Mouse (Mus musculus): Measurements from ENCODE around the gene Mtmr2. TPM values are rescaled to one million over a fixed set of nuclear protein-coding genes. Genes with fewer than 3 reads are reported as not detected.
"Not testable (repeated sequence)": the region's sequence is repeated elsewhere in the genome, so short reads cannot be mapped to it uniquely, and the experiment has no call there.

The Mtmr2 gene
- 10 to 100 TPM; 50.7 to 61.3 TPM for total RNA-seq (2021)
- long read RNA-seq, transcript Mtmr2-201 (15 exons, 3,788 nt) = major isoform, 29 of 61 reads
- long read RNA-seq, partial matches to known transcripts = 4 of 61 reads
- long read RNA-seq, other reads (novel, unspliced or antisense) = 22 of 61 reads

DNA sequence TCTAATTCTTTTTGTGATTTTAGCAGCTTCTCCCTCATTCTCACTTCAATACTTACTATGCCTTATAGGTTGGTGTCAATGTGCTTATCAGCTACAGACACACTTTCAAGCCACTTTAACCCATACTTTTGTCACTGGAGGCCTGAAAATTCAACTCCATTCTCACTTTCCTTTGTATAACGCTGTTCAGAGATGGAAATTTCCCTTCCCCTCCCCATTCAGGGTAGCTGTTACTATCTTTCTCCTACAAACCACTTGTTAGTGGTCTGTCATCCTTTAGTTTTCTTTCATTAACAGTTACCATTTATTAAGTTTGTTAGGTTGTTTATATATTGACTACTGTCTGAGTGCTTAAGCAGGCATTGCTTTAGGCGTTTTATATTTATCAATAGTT lies at the start of gene Mtmr2:
Gene Mtmr2, plus strand, starts transcription at position 7 of the 394 bp plus-strand sequence.
- no peak for DNase-seq (ENCODE audit: low spot score in 2 of 2)

DNA sequence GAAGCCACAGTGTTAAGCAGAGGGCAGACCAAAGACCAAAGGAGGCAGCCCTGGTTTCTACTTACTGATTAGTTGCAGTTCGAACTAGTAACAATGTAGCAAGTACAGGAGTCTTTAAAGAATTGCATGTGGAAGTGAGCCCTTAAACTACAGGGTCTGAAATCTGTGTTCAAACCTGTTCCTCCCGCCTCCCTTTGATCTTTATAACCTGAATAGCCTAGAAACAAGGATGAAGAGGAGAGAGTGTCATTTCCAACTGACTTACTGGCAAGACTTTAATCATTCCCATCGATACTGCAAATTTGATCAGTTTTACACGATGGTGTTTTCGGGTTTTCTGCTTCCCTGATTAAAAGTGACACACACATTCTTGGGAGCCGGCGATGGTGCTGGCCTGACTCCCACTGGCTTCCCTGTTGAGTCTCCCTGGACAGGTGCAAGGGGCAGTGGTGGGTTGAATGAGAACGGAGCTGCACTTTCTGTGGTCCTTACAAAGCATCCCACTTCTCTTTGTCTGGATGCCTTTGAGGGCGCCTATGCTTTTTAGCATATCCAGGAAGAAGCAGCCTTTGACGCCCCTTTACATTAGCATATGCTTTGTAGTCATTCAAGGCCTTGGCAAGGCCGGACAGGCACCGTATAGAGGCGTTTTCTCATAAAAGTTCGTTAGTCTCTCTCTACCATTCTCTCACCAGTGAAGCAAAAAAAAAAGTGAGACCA lies 49.0 kb upstream of the Mtmr2 start:
- DNase-seq (ENCODE audit: low spot score in 2 of 2) = no peak

DNA sequence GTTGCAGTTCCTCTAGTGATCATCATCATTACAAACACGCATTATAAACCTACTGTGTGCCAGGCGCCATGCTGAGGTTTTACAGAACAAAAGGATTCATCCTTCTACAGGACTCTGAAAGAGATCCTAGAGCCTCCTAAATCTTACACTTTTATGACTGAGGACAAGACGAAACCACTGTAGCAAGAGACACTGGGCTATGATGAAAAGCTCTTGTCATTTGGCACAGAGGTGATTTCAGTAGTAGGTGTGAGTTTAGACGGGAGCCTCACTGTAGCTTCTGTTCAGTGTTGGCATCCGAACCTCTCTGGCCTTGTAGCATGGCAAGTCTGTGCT lies 48.5 kb upstream of the Mtmr2 start:
- no peak for DNase-seq (ENCODE audit: low spot score in 2 of 2)

DNA sequence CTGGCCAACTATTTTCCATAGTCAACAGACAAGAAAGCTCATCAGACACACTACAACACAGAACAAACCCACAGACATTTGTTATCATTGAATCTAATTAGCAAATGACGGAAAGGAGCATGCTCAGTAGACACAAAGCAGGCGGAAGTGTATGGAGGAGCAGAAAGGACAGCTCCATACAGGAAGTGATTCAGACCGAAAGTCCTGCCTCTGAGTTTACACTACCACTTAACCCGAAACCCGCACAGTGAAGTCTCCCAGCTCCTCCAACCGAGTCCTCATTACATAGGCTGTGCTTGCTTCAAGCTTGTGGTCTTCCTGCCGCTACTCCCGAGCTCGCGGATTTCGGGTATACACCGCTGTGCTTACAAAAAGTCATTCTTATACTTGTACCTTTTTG lies 46.4 kb upstream of the Mtmr2 start:
- DNase-seq (ENCODE audit: low spot score in 2 of 2) = peak in 1 of 2 experiments; percentile 15

DNA sequence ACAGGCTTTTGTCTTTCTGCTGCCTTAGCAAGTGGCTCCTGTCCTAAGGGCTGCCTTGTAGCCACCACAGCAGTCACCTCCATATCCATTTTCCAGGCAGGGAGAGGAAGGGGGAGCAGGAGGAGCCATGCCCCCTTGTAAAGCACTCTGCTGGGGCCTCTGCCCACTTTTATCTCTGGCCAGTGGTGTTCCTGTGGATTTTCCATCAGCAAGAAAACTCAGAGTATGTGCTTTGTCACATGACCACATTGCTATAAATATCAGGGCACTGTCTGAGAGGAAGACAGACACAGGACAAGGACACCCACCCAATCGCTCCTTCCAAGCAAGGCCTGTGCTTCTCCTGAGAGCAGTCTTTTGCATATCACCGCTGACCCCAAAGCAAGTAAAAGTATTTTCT lies 45.1 kb upstream of the Mtmr2 start:
- no peak for DNase-seq (ENCODE audit: low spot score in 2 of 2)

DNA sequence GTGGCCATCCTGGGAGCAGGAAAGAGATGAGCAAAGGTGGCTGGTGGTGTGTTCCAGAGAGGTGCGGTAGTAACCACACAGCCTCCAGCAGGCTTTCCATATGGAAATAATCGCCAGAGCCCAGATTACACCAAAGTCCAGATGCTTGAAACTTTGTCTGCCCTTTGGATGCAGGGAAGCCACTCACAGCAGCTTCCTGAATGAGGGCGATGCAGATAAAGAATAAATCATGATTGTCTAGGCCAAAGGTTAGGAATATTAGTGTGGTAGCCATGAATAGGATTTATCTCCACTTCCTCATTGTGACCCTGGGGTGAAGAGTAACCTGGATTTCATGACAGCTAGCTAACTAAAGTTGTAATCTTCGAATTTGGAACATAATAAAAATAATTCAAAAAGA lies 43.3 kb upstream of the Mtmr2 start:
- no peak for DNase-seq (ENCODE audit: low spot score in 2 of 2)

DNA sequence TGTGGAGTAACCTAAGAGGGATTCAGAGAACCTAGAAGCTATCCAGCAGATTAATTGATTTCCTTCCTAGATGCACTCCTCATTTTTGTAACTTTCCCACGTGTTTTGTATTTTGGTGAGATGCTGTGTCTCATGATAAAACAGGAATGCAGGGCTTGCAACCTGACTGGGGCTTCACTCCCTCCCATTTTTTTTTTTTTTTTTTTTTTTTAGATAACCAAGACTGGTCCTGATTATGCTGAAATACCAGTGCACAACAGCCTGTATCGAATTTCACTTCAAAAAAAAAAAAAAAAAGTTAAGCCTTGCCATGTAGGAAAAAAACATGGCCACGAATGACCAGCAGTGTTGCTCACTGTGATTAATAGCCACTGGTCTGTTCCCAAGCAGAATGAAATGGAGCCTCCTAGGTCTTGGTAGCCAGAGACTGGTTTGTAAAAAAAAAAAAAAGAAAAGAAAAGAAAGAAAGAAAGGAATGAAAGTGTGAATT lies 41.1 kb upstream of the Mtmr2 start:
- no peak for DNase-seq (ENCODE audit: low spot score in 2 of 2)

DNA sequence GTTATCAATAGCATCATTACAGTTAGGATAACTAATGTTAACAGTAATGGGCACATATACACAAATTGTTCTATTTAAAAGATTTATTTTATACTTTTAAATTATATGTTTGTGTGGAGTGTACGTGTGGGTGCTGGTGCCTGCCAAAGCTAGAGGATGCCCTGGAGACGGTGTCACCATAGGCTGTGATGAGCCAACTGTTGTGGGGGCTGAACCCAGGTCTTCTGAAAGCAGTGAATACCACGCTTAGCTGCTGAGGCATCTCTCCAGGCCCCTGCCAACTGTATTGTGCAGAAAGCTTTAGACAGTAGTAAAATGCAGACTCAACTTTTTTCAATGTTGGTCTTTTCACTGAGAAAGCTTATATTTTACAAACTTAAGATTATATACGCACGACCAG lies 38.8 kb upstream of the Mtmr2 start:
- peak in 1 of 2 experiments; percentile 44 for DNase-seq (ENCODE audit: low spot score in 2 of 2)

DNA sequence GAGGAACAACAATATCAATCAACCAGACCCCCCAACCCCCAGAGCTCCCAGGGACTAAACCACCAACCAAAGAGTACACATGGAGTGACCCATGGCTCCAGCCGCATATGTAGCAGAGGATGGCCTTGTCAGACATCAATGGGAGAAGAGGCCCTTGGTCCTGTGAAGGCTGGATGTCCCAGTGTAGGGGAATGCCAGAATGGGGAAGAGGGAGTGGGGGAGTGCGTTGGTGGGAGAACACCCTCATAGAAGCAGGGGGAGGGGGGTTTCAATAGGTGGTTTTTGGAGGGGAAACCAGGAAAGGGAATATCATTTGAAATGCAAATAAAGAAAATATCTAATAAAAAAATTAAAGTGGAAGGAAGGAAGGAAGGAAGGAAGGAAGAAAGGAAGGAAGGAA lies 32.3 kb upstream of the Mtmr2 start:
- DNase-seq (ENCODE audit: low spot score in 2 of 2) = not testable (repeated sequence)

DNA sequence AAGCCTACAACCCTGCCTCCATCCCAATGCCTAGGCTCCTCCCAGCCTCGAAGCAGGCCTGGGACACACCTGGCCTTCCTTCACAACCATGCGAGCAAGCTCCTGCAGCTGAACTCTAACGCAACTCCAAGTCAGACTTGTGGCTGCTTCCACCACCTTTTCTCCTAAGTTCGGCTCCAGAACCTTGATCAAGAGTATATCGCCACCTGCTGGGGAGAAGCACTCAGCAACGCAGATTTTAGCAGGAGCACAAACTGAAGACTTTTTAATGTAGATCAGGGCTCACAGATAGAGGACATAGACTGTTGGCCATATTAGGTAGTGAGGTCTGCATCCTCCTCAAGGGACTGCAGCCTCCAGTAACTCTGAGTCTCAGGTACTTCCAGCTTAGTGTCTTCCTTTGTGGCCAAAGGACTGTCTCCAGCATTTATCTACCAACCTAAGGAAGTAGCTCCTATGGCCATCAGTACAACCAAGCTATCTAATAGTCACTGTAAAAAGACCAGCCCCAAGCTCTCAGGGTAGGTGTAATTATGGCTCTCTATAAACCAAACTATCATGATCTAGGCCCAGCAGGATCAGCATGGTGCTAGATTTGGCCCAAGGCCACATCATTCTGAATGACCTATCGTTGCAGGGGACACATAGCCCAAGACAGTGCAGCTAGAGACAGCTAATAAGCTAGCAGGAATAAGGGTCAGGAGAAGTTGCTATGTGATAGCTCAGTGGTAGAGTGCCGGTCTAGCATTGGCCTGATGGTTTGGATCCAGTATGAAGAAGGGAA lies 31.7 kb upstream of the Mtmr2 start:
- peak; percentile 42 to 92 for DNase-seq (ENCODE audit: low spot score in 2 of 2)

DNA sequence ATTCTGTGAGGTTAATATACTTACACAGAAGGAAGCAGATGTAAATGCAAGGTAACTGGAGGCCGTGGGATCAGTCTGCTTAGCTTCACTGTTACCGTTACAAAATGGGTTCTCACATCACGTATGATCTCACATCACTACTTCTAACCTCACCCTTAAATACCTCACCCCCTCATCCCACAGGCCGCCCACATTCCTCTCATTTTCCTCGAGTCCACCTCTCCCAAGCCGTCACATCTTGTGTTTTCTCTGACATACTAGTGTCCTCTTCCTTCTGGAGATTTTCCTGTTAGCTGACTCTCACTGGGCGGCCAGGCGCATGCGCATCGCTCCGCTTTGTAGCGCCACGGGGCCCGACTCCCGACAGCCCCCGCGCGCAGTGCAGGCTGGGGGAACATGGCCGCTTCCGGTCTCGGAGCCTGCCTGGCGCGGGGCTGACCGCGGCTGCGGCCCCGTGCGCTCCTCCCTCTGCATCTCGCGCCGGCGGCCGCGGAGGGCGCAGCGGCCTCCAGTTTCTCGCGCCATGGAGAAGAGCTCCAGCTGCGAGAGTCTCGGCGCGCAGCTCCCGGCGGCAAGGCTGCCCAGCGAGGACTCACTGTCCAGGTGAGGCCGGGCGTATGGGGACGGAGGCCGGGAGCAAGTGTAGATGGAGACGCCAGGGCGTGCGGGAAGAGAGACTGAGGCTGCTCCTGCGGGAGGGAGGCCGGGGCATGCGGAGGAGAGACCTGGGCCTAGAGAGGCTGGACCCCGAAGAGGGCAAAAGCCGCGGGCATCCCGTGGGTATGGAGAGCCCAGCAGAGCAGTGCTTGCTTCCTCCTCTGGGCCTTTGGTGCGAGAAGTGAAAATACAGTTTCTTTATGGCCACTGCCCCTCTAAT lies 826 bp downstream of the Mtmr2 start:
- DNase-seq (ENCODE audit: low spot score in 2 of 2) = peak; percentile 95 to 98

DNA sequence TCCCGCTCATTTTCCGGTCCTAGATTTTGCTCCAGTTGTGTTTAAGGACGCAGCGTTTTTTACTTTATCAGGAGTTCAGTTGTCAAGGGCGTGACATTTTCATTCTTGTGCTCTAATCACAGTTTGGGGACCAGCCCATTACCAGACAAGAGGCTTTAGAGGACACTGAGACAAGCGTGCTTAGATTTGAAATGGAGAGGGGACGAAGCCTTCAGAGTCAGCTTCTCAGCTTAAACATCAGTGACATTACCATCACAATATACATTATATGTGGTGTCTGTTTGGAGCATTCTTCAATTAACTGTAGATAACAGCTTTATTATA lies 1.4 kb downstream of the Mtmr2 start:
- DNase-seq (ENCODE audit: low spot score in 2 of 2) = no peak

DNA sequence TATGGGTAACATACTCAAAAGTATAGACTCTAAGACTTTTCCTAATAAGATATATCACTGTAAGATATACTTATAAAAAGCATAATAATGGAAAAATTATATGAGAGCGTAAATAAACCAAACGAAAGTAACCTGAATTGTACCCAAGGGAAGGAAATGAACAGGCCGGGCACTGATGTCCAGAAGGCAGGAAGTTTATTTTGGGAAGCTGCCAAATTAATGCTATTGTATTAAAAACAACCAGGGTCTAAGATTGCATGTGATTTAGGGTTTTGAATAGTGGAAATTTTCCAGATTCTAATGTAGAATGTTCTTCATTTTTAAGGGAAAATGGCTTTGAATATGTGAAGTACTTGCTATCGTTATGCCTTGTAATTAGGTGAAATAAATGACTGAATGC lies 4.3 kb downstream of the Mtmr2 start:
- DNase-seq (ENCODE audit: low spot score in 2 of 2) = no peak

DNA sequence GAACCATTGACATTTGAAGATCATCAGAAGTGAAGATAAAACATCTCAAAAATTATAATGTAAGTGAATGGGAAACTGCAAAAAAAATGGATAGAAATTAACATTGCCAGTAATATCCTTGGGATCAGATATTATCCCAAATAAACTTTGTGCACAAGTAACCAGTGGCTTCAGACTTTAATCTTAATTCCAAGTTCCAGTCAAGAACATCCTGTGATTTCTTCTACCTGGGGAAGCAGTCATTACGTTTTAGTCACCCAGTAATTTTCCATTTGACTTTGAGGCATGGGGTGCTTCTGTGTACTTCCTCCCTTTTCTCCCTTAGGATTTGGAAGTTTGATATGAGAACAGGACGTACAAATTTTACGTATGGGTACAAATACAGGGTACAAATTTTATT lies 12.2 kb downstream of the Mtmr2 start:
- DNase-seq (ENCODE audit: low spot score in 2 of 2) = no peak

DNA sequence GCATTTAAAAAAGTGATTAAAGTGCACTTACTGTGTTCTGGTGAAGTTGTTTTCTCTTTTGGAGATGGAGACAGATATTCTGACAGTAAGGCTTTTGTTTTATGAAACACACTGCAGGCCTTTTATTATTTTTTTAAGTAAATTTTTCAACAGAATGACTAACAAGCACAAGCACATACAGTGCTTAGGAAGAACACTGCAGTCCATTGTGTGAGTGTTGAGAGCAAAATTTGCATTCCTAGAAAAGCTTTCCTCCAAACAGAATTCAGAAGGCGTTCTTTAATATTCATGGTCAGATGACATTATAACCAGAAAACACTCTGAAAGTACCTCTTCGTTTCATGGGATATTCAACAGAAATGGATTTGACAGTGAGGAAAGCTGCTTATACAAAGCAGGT lies 17.4 kb downstream of the Mtmr2 start:
- peak in 1 of 2 experiments; percentile 32 for DNase-seq (ENCODE audit: low spot score in 2 of 2)

DNA sequence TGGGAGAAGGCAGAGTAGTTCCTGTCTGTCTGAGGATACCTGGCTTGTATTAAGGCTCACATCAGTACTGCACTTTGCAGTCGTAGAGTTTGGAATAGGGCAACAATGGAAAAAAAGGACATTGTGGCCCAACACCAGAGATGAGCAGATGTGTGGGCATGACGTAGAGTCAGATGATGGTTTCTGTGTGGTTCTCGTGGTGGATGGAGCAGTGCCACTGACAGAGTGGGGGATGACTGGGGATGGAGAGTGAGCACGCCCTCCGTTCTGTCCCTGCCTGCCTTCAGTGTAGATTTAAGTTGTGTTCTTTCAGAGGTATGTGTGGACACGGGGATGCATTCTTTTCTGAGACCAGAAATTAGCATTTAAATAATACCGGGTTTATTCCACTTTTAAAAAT lies 18.4 kb downstream of the Mtmr2 start:
- DNase-seq (ENCODE audit: low spot score in 2 of 2) = peak; percentile 15 to 56

DNA sequence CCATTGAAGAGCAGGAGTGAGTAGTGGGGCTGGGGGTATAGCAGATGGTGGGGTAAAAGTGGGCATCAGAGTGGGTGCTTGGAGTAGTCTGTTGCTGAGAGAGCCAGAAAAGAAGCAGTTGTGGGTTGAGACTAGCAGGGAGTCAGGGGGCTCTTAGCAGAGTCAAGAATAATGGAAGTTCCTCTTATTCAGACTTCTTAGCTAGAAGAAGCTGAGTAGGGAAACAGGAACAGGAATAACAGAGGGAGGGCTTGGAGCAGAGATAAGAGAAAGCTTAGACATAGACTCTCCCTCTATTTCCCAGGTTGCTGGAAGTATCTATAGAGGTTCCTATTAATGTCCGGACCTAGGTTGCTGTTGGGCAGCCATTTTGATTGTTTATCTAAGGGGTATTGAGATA lies 26.5 kb downstream of the Mtmr2 start:
- DNase-seq (ENCODE audit: low spot score in 2 of 2) = no peak

DNA sequence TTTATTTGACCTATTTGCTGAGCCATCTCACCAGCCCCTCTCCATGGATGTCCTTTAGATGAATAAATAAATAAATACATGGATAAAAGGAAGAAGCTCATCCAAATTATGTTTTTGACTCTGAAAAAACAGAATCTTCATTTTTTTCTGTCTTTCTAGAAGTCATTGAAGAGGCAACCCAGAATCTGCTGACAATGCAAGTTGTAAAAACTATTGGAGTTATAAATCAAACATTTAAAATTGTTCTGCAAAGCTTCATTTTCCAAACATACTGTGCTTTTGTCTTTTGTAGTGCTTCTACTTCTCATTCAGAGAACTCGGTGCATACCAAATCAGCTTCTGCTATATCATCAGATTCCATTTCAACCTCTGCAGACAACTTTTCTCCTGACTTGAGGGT lies 33.8 kb downstream of the Mtmr2 start:
- no peak for DNase-seq (ENCODE audit: low spot score in 2 of 2)

DNA sequence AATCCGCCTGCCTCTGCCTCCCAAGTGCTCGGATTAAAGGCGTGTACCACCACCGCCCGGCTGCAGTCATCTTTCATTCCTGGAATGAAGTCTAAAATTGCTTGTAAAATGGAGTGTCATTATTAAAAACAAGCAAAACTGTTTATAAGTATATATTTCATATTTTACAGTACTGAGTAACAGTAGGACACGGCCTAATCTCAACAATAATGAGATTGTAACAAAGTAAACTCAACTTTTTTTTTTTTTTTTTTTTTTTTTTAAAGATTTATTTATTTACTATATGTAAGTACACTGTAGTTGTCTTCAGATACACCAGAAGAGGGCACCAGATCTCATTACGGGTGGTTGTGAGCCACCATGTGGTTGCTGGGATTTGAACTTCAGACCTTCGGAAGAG lies 42.7 kb downstream of the Mtmr2 start:
- not testable (repeated sequence) for DNase-seq (ENCODE audit: low spot score in 2 of 2)

DNA sequence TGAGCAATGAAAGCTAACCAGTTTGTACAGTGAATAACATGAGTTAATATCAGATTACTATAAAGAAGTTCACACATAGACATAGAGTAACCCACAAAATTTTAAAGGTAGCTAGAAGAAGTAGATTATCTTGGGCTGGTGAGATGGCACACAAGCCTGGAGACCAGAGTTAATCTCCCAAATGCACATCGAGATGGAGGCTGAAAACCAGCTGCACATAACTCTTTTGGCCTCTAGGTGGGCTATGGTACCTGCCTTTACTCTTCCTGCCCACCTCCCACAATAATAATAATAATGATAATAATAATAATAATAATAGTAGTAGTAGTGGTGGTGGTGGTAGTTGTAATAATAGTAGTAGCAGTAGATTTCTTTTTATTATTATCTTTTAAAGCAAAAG lies 46.1 kb downstream of the Mtmr2 start:
- no peak for DNase-seq (ENCODE audit: low spot score in 2 of 2)

DNA sequence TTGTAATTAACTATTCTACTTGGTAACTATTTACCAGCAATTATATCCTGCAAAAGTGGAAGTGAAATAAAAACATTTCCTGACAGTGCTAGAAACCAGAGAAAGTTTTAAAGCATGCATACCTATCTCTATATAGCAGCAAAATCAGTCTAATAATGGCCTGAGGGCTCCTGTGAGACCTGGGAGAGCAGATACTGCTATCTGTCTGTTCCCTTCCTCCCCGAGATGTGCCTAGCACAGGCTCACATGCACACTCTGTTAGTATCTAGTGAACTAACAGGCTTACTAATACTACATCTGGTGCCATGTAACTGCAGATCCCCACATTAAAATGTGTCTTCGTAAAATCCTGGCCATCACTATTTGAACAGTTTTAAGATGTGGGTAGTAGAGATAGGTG lies 46.5 kb downstream of the Mtmr2 start:
- DNase-seq (ENCODE audit: low spot score in 2 of 2) = no peak

DNA sequence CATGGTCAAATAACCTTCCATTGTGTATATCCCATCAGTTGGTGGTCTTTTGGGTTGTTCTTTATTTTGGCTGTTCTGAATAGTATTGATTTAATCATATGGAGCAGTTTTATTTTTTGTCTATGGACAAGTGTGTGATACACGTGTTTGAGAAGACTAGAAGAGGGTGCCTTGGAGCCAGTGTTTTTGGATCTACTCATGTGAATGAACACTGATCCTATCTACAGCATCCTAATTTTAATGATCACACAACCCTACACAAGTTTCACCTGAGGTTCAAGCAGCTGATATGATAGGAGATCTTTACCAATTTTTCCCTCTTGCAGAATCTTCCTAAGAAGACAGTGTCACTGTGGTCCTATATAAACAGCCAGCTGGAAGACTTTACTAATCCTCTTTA lies 56.3 kb downstream of the Mtmr2 start:
- no peak for DNase-seq (ENCODE audit: low spot score in 2 of 2)
